ENCODE assay signal across 9 mouse cellular contexts in the genomic region with DNA sequence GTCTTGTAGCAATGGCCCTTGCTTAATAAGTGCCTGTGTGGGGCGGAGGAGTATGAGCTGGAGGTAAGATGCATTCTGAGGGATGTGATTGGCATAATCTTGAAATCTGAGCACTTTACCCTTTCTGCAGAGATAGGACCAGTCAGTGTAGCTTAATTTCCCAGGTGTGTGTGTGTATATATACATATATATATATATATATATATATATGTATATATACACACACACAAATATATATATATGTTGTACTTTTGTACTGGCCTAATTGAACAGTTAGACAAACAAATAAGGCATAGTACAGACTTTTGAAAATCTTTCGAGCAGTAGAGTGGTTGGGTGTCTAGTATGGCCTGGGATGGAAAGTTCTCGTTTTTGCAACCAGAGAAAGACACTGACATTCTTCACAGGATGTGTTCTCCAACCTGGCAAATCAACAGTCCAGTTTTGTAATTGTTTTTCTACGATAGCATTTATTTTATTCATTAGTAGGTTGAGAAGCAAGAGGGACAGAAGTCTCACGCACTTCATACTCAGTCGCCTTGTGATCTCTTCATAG. TPM values are rescaled to one million over a fixed set of nuclear protein-coding genes. Genes with fewer than 3 reads are reported as not detected.
A peak's percentile ranks its signal among the peaks of the same experiment; 100 is the strongest.
DNase-seq lines count a peak whose midpoint lies in the region; ATAC-seq lines count a peak whose summit lies in the region.
"Had no signal": no experiment of that assay in that cellular context is flagged by ENCODE, and none has a peak within 500 bp of the region (broad histone marks: within the 10 kb centered on the region; RNA-seq: fewer than 3 reads in every experiment).

No protein-coding gene starts in this region.

- 60% methylated on average over 6 of the region's 6 CpGs for WGBS in kidney, embryonic 15.5 days
- WGBS in embryonic facial prominence, embryonic 11.5 days: 56% methylated on average over 6 of the region's 6 CpGs
- WGBS in hindbrain, embryonic 15.5 days: 55% methylated on average over 6 of the region's 6 CpGs
- WGBS in midbrain, embryonic 14.5 days: 48% methylated on average over 6 of the region's 6 CpGs

- peaks cover 5% of the 10 kb centered on the region; the same call in 1 of the 2 replicates for H3K27me3 ChIP-seq in kidney, embryonic 15.5 days
- no peaks in the 10 kb centered on the region for H3K27me3 ChIP-seq in embryonic facial prominence, embryonic 11.5 days (ENCODE audit: control insufficient read depth, insufficient read depth, low read length)
- H3K27me3 ChIP-seq in hindbrain, embryonic 15.5 days: no peaks in the 10 kb centered on the region
- no peaks in the 10 kb centered on the region for H3K27me3 ChIP-seq in midbrain, embryonic 14.5 days (ENCODE audit: control insufficient read depth, insufficient read depth, low read length)
- H3K27me3 ChIP-seq: Patski had no signal

- no peaks in the 10 kb centered on the region for H3K36me3 ChIP-seq in kidney, embryonic 15.5 days
- H3K36me3 ChIP-seq in embryonic facial prominence, embryonic 11.5 days (replicated peaks; ENCODE audit: control insufficient read depth, insufficient read depth, low read depth, low read length): no peaks in the 10 kb centered on the region
- H3K36me3 ChIP-seq in hindbrain, embryonic 15.5 days: no peaks in the 10 kb centered on the region
- peaks cover 3% of the 10 kb centered on the region; the same call in 1 of the 2 replicates for H3K36me3 ChIP-seq in midbrain, embryonic 14.5 days (ENCODE audit: control insufficient read depth, insufficient read depth, low read length)

- peaks cover 6% of the 10 kb centered on the region; the same call in 1 of the 2 replicates for H3K4me1 ChIP-seq in kidney, embryonic 15.5 days
- H3K4me1 ChIP-seq in embryonic facial prominence, embryonic 11.5 days (ENCODE audit: control insufficient read depth, insufficient read depth, low read length): no peaks in the 10 kb centered on the region
- H3K4me1 ChIP-seq in hindbrain, embryonic 15.5 days (replicated peaks): peaks cover 21% of the 10 kb centered on the region
- H3K4me1 ChIP-seq in midbrain, embryonic 14.5 days (ENCODE audit: control insufficient read depth, insufficient read depth, low read length): peaks cover 15% of the 10 kb centered on the region

- no peak for ATAC-seq in kidney, embryonic 15.5 days (replicated peaks; ENCODE audit: low FRiP score)
- 0 out of 2 replicates have a peak, but pooled peaks have one; percentile 27 for ATAC-seq in embryonic facial prominence, embryonic 11.5 days (replicated peaks; ENCODE audit: insufficient number of reproducible peaks, low FRiP score, low TSS enrichment, low read depth)
- ATAC-seq in hindbrain, embryonic 15.5 days (ENCODE audit: low FRiP score, low read depth): peak; percentile 40; the same call in 1 of the 2 replicates
- ATAC-seq in midbrain, embryonic 14.5 days (ENCODE audit: low FRiP score, low TSS enrichment): peak; percentile 32

- H3K4me3 ChIP-seq in kidney, embryonic 15.5 days (replicated peaks): peak overlapping the region; percentile 72
- H3K4me3 ChIP-seq in embryonic facial prominence, embryonic 11.5 days (ENCODE audit: low read depth, low read length): peak overlapping the region; percentile 63
- peak overlapping the region; percentile 83 for H3K4me3 ChIP-seq in hindbrain, embryonic 15.5 days
- H3K4me3 ChIP-seq in midbrain, embryonic 14.5 days (replicated peaks; ENCODE audit: low read depth, low read length): peak overlapping the region; percentile 72

- H3K9ac ChIP-seq in kidney, embryonic 15.5 days: peak overlapping the region; percentile 37
- H3K9ac ChIP-seq in embryonic facial prominence, embryonic 11.5 days (replicated peaks; ENCODE audit: low read length): peak overlapping the region; percentile 68
- H3K9ac ChIP-seq in hindbrain, embryonic 15.5 days: peak overlapping the region; percentile 68
- H3K9ac ChIP-seq in midbrain, embryonic 14.5 days (replicated peaks; ENCODE audit: low read length): peak overlapping the region; percentile 74

- peak overlapping the region; percentile 80 for H3K4me2 ChIP-seq in kidney, embryonic 15.5 days
- peak overlapping the region; percentile 94 for H3K4me2 ChIP-seq in embryonic facial prominence, embryonic 11.5 days (ENCODE audit: low read depth, low read length)
- H3K4me2 ChIP-seq in hindbrain, embryonic 15.5 days: peak overlapping the region; percentile 87
- peak overlapping the region; percentile 84 for H3K4me2 ChIP-seq in midbrain, embryonic 14.5 days (ENCODE audit: low read length)

- no peaks in the 10 kb centered on the region for H3K9me3 ChIP-seq in kidney, embryonic 15.5 days (replicated peaks)
- no peaks in the 10 kb centered on the region for H3K9me3 ChIP-seq in embryonic facial prominence, embryonic 11.5 days (replicated peaks; ENCODE audit: control insufficient read depth, low read length)
- H3K9me3 ChIP-seq in hindbrain, embryonic 15.5 days: no peaks in the 10 kb centered on the region
- no peaks in the 10 kb centered on the region for H3K9me3 ChIP-seq in midbrain, embryonic 14.5 days (ENCODE audit: control insufficient read depth, low read length)

- DNase-seq in kidney, postnatal 14 days: no peak
- DNase-seq in embryonic facial prominence, embryonic 11.5 days (ENCODE audit: low spot score): peak; percentile 11
- DNase-seq in midbrain, embryonic 14.5 days: peak; percentile 19
- DNase-seq in adrenal gland, adult 18-20 months (ENCODE audit: low spot score in 2 of 2): no peak
- no peak for DNase-seq in thymus, adult 18-20 months
- DNase-seq in urinary bladder, adult 2 months (ENCODE audit: low spot score): no peak

- no peak overlapping the region for H3K27ac ChIP-seq in kidney, embryonic 15.5 days
- H3K27ac ChIP-seq in embryonic facial prominence, embryonic 11.5 days (replicated peaks; ENCODE audit: low read depth, low read length): no peak overlapping the region
- peak overlapping the region; percentile 77 for H3K27ac ChIP-seq in hindbrain, embryonic 15.5 days (replicated peaks)
- H3K27ac ChIP-seq in midbrain, embryonic 14.5 days (replicated peaks; ENCODE audit: low read depth, low read length): peak overlapping the region; percentile 71

RNA-seq across cellular contexts. Expression of a gene that starts 0.4 kb away (rescaled TPM):
- 3.2 and 3.4 TPM in 2 replicates for polyA plus RNA-seq in kidney, embryonic 15.5 days (2015; fragmentation: Nextera tagmentation; extraction: Ambion mirVana)
- polyA plus RNA-seq in embryonic facial prominence, embryonic 11.5 days (2014; fragmentation: Nextera tagmentation; extraction: Ambion mirVana): 3.1 and 3.8 TPM in 2 replicates
- 9.7 and 12.2 TPM in 2 replicates for polyA plus RNA-seq in hindbrain, embryonic 15.5 days (2015; fragmentation: Nextera tagmentation; extraction: Ambion mirVana)
- 8.8 and 12.3 TPM in 2 replicates for polyA plus RNA-seq in midbrain, embryonic 14.5 days (2014; fragmentation: Nextera tagmentation; extraction: Ambion mirVana)
- total RNA-seq in adrenal gland, adult 18-20 months (2021): 1 to 10 TPM; 6.4 to 8.3 TPM
- polyA plus RNA-seq in urinary bladder, adult 2 months (2012; rRNA removed): 3.1 and 3.2 TPM in 2 replicates

RNA-seq across cellular contexts. Expression of a gene that starts 29.9 kb away (rescaled TPM):
- polyA plus RNA-seq in kidney, embryonic 15.5 days (2015; fragmentation: Nextera tagmentation; extraction: Ambion mirVana): 23.5 and 23.9 TPM in 2 replicates
- polyA plus RNA-seq in embryonic facial prominence, embryonic 11.5 days (2014; fragmentation: Nextera tagmentation; extraction: Ambion mirVana): 8.2 and 8.6 TPM in 2 replicates
- 5.8 and 7.6 TPM in 2 replicates for polyA plus RNA-seq in hindbrain, embryonic 15.5 days (2015; fragmentation: Nextera tagmentation; extraction: Ambion mirVana)
- 5.0 and 6.2 TPM in 2 replicates for polyA plus RNA-seq in midbrain, embryonic 14.5 days (2014; fragmentation: Nextera tagmentation; extraction: Ambion mirVana)
- 10 to 100 TPM; 32.8 to 37.6 TPM for total RNA-seq in adrenal gland, adult 18-20 months (2021)
- polyA plus RNA-seq in urinary bladder, adult 2 months (2012; rRNA removed): 9.6 and 13.2 TPM in 2 replicates

Comparison
In these comparisons a context has a peak if more than half of its experiments do, and no peak if none do; other contexts are left out.
1. H3K27ac ChIP-seq: peak in hindbrain, embryonic 15.5 days (single experiment) and midbrain, embryonic 14.5 days (single experiment); none in kidney, embryonic 15.5 days (single experiment) and embryonic facial prominence, embryonic 11.5 days (single experiment).
2. DNase-seq: peak in embryonic facial prominence, embryonic 11.5 days (single experiment) and midbrain, embryonic 14.5 days (single experiment); none in kidney, postnatal 14 days (single experiment), adrenal gland, adult 18-20 months (0 of 2), thymus, adult 18-20 months (0 of 2) and urinary bladder, adult 2 months (single experiment).
3. Peak in every context shown above with its lines, with median percentiles within 50 percentile points of each other: H3K4me2 ChIP-seq, H3K4me3 ChIP-seq and H3K9ac ChIP-seq.